Mouse (Mus musculus) spleen, embryonic (tissue): ENCODE data around the gene Entpd1.

Source experiments
- CTCF ChIA-PET: fragments of 350-600 bp; sonication (Branson Sonifier 250); formaldehyde crosslinking; loops from one replicate; lab custom pipeline; 2022; lab: Charles Lee

Entpd1 gene

GRCm38 (mm10) chr19:40722137-40723038 lies 110.2 kb downstream of the Entpd1 start:
- CTCF ChIA-PET = interaction anchor here (0.5 to 3.6 kb wide), 5 partner anchors 62 to 252 kb away, joined by 3 to 14 read pairs (median 8); partner anchors contain the start of genes Entpd1 and Tctn3

- CTCF ChIA-PET = interaction anchor here (3.6 kb wide), 1 partner anchor 111 kb away, joined by 14 read pairs; the partner anchor contains the start of genes Entpd1 and Tctn3
Observed at GRCm38 (mm10) chr19:40723516-40723915, 111.3 kb downstream of the Entpd1 start.

GRCm38 (mm10) chr19:40726148-40726547 lies 114.0 kb downstream of the Entpd1 start:
- CTCF ChIA-PET = no interaction called here

- CTCF ChIA-PET = interaction anchor here (0.6 kb wide), 1 partner anchor 76 kb away, joined by 8 read pairs; no protein-coding TSS in a partner anchor
Observed at GRCm38 (mm10) chr19:40726614-40727013, 114.4 kb downstream of the Entpd1 start.

GRCm38 (mm10) chr19:40728213-40728612 lies 116.0 kb downstream of the Entpd1 start:
- CTCF ChIA-PET = no interaction called here

- CTCF ChIA-PET = no interaction called here
Observed at GRCm38 (mm10) chr19:40728732-40729420, 116.7 kb downstream of the Entpd1 start.

GRCm38 (mm10) chr19:40733409-40733808 lies 121.2 kb downstream of the Entpd1 start:
- CTCF ChIA-PET = no interaction called here

- CTCF ChIA-PET = no interaction called here
Observed at GRCm38 (mm10) chr19:40733849-40734248, 121.7 kb downstream of the Entpd1 start.

GRCm38 (mm10) chr19:40736680-40737512 lies 124.7 kb downstream of the Entpd1 start:
- CTCF ChIA-PET = interaction anchor here (0.5 to 1.1 kb wide), 2 partner anchors 17 to 51 kb away, joined by 3 to 4 read pairs; no protein-coding TSS in a partner anchor

- CTCF ChIA-PET = no interaction called here
Observed at GRCm38 (mm10) chr19:40737613-40738012, 125.4 kb downstream of the Entpd1 start.

GRCm38 (mm10) chr19:40738683-40739324 lies 126.6 kb downstream of the Entpd1 start:
- CTCF ChIA-PET = no interaction called here

GRCm38 (mm10) chr19:40746603-40747002 lies 134.4 kb downstream of the Entpd1 start:
- CTCF ChIA-PET = no interaction called here

GRCm38 (mm10) chr19:40748559-40748958 lies 136.4 kb downstream of the Entpd1 start, which contains the start of gene Cc2d2b:
Gene Cc2d2b (plus strand): TSS chr19:40748753.
- CTCF ChIA-PET = interaction anchor here (0.6 kb wide), 2 partner anchors 238 to 295 kb away, joined by 4 to 7 read pairs; no protein-coding TSS in a partner anchor

GRCm38 (mm10) chr19:40754311-40754710 lies 142.1 kb downstream of the Entpd1 start:
- CTCF ChIA-PET = interaction anchor here (0.7 to 1.2 kb wide), 2 partner anchors 18 to 362 kb away, joined by 3 to 6 read pairs; no protein-coding TSS in a partner anchor

GRCm38 (mm10) chr19:40760071-40760470 lies 147.9 kb downstream of the Entpd1 start:
- CTCF ChIA-PET = no interaction called here

GRCm38 (mm10) chr19:40762023-40762759 lies 150.0 kb downstream of the Entpd1 start:
- CTCF ChIA-PET = interaction anchor here (0.6 to 0.7 kb wide), 2 partner anchors 292 to 420 kb away, joined by 3 to 12 read pairs; no protein-coding TSS in a partner anchor

GRCm38 (mm10) chr19:40767189-40767588 lies 155.0 kb downstream of the Entpd1 start:
- CTCF ChIA-PET = no interaction called here

GRCm38 (mm10) chr19:40769341-40769770 lies 157.2 kb downstream of the Entpd1 start:
- CTCF ChIA-PET = interaction anchor here (0.8 kb wide), 1 partner anchor 70 kb away, joined by 4 read pairs; no protein-coding TSS in a partner anchor

GRCm38 (mm10) chr19:40788004-40788714 lies 176.0 kb downstream of the Entpd1 start:
- CTCF ChIA-PET = interaction anchor here (0.6 kb wide), 2 partner anchors 51 to 148 kb away, joined by 4 to 6 read pairs; no protein-coding TSS in a partner anchor
